Mouse (Mus musculus) inflammation-experienced regulatory T-cells, adult 6 months (primary cell): ENCODE results near the gene Wnt3a. TPM values are rescaled to one million over a fixed set of nuclear protein-coding genes. Genes with fewer than 3 reads are reported as not detected.
"Not testable (repeated sequence)": the region's sequence is repeated elsewhere in the genome, so short reads cannot be mapped to it uniquely, and the experiment has no call there.

Experiments
- ATAC-seq: one replicate; pipeline ENCODE4 v1.8.0; 2017
- polyA plus RNA-seq, 3 experiments: library from polyadenylated mRNA; unstranded; fragments of 100-300 nt; shearing (Covaris generic); gene quantifications; one replicate each; pipeline ENCODE4 v1.2.1; 2017

Gene Wnt3a
- polyA plus RNA-seq, 3 experiments from 2014 or later, result 0.24 TPM; not detected in 2

DNA sequence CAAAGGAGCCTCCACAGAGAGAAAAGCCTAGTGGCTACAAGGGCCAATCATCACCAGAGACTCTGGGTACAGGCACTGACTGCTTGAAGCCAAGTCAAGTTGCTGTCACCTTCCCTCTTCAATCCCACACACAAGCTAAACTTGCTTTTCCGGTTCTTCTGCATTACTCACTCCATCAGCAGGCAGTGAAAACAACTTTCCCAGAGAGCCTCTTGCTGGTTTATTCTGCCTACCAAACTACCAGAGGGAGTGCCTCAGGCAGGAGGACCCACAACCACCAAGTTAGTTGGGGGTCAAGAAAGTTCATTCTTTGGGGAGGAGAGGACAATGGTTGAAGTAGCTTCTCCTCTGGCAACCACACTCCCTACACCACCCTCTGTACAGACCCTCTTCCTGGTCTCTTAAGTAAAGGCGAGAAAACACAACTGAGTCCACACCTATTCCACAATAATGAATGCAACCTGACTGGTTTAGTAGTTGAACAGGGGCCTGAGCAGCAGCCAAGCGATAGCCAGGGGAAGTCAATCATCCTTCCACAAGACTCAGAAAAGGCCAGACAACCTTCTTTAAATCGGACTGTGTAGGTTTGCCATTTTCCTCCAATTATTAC, 72.1 kb downstream of the Wnt3a start:
- no peak for ATAC-seq

GRCm38 (mm10) chr11:59216955-59217354, 73.6 kb downstream of the Wnt3a start:
- no peak for ATAC-seq

- ATAC-seq, result no peak
Measured at GRCm38 (mm10) chr11:59212892-59213494, 77.6 kb downstream of the Wnt3a start.

DNA sequence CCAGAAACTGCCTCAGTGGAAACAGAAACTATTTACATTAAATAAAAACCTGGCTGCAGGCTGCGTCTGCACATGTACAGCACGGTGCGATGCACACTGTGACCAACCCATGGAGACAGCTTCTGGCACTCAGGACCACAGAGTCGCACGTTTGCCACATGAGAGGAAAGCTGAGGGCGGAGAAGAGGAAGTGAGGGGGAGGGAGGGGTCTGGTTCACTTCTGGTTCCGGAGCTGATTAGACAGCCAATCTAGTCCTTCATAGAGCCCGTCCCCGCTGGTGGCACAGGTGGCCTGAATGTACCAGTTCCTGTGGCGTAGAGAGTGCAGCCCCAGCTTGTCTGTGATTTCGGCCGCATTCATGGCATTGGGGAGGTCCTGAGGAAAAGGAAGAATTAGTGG, 78.2 kb downstream of the Wnt3a start:
- peak; percentile 74 for ATAC-seq

DNA sequence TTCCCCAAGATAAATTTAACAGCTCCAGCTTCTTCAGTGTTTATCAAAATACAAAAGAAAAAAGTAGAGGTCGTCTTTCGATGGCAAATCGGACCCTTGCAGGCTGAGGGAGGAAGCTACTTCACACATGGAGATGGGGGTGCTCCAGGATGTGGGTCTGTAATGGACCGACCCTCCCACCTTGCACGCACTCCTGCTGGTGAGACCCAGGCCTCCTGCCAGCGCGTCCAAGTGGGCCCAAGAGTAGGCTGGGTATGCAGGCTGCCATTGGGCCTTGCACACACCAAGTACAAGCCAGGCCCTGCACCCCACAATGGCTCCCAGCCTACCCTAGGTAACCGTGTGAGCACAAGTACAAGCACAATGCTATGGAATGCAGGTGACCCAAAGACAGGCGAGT, 79.0 kb downstream of the Wnt3a start:
- ATAC-seq, result not testable (repeated sequence)

DNA sequence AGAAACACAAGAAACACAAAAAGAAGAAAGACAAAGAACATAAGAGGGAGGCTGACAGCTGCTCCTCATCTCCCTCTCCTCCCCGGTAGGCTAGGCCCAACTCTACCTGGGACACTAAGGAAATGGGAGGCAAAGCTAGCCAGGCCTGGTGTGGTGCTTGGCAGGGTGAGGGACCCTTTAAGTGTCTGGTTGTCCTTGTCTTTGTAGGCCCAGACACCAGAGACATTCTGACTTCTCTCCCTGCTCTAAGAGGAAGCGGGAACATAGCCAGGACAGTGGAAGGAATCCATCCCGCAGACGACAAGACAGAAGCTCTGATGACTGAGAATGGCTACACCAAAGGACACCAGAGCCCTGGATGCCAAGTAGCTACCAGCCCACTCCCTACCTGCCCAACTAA, 80.5 kb downstream of the Wnt3a start:
- ATAC-seq, result no peak

DNA sequence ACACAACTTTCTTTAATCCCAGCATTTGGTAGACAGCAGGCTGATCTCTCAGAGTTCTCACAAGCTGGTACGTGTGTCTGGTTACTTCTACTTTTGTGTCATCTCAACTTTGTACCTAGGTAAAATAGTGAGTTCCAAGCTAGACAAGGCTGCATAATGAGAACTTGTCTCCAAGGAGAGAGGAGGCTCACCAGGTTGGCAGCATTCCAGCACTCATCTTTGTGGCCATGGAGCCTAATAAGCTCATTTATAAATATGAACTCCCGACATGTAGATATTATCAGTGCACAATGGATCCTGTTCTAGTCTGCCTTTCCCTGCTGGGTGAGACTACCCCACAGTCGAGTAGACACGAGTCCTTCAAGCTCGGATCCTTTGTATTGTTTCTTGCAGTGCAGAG, 81.0 kb downstream of the Wnt3a start:
- no peak for ATAC-seq

GRCm38 (mm10) chr11:59209003-59209441, 81.5 kb downstream of the Wnt3a start:
- no peak for ATAC-seq

DNA sequence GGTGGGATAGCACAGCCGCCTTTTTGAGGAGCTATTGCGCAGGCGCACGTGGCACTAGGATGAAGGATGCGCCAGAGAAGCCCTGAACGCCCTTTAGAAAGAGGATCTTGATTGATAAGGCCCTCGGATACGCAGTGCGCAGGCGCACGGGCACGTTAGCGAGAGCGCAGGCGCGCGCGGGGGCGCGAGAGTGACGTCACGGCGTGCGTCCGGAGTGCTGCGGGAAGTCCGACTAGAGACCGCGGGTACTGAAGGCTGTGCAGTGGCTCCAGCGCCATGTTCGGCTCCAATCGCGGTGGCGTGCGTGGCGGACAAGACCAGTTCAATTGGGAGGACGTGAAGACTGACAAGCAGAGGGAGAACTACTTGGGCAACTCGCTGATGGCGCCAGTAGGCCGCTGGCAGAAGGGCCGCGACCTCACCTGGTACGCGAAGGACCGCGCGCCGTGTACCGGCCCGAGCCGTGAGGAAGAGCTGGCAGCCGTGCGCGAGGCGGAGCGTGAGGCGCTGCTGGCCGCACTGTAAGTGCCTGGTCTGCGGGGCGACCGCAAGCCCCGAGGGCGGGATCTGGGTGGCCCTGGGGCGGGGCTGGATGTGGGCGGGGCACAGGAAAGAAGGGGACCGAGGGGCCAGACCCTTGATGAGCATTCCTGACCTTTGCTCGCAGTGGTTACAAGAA, 82.3 kb downstream of the Wnt3a start, which contains the start of gene 2310033P09Rik:
Gene 2310033P09Rik (plus strand): TSS at position 169 of the 679 bp plus-strand sequence.
- peak; percentile 74 for ATAC-seq

DNA sequence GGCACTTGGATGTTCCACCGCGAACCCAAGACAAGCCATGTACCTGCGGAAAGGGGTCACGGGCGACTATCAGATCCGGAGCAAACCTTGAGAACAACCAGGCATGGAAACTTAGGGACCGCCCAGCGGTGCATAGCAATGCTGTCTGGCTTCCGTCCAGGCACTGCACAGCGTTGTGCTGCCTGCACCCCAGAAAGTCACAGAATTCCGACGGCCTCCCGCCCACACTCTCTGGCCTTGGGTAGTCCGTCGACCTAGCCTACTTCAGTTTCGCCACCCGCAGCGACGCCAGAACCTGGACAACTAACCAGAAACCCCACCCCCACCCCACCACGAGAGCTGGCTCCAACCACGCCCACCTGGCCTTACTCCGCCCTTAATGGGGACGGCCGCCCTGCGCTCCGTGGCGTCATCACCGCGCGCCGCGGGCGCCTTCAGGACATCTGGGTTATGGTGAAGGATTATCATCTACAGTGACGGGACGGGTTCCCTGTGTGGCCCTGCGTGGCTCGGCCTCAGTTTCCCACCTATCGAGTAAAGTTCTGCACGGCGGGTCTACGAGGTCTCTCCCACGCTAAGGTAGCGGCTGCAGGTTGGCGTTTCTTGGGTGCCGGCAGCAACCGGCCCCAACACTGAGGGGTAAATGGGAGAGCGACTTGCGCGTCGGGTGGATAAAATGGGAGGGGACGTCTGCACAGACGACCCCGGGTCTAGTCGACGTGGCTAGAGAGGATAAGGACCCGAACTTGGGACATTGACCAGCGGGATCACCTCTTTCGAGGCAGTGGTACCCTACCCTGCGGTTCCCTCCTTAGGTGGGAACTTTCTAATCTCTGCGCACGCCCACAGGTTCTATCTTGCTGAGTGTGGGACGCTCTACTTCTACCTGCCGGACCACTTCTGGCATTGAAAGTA, 88.2 kb downstream of the Wnt3a start, which contains the start of gene Mrpl55:
Gene Mrpl55 (plus strand): TSS at position 406 of the 915 bp plus-strand sequence.
- peak; percentile 89 for ATAC-seq

DNA sequence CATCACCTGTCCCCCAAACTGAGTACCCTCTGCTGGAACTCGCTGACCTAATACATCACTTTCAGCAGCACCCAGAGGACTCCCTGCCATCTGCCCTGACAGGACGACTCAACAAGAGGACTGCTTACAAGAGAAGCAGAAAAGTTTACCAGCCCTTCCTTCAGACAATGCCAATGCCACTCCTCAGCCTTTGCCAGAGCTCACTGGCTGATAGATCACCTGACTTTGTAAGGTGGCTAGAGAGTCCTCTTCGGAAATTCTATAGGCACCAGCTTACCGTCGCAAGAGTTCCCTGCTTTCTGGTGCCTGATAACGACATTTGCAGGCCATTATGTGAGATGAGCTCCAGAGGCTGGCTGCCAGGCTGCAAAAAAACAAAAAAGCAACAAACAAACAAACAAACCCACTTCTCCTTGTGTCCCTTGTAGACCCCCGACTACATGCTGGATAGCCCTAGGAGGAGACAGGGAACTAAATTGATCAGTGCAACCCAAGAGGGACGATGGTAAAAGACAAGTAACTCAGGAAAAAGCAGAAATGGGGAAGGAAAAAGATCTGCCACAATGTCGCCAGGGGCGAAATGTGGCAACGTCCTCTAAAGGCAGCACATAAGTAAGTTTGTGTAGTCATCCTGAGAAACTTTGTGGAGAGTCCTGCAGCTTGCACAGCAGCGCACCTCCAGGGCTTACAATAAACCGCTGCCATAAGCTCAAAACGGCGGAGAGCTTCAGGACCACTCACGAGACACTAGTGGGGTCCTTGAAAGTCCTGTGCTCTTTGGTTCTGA, 89.1 kb downstream of the Wnt3a start:
- peak; percentile 38 for ATAC-seq

Other genes with a start within 250 kb of the Wnt3a start
- gene Obscn, start 154.3 kb downstream of the Wnt3a start, polyA plus RNA-seq, result not detected
- gene Iba57, start 127.0 kb downstream of the Wnt3a start, polyA plus RNA-seq, result 1 to 10 TPM; 1.3 to 1.5 (median 1.4) TPM
- not detected for gene Gjc2, start 107.5 kb downstream of the Wnt3a start, polyA plus RNA-seq
- 10 to 100 TPM; 58.6 to 65.6 (median 60.5) TPM for gene Guk1, start 98.5 kb downstream of the Wnt3a start, polyA plus RNA-seq
- 10 to 100 TPM; 43.4 to 49.1 (median 46.7) TPM for gene Mrpl55, start 88.3 kb downstream of the Wnt3a start, polyA plus RNA-seq
- gene 2310033P09Rik, start 82.4 kb downstream of the Wnt3a start, polyA plus RNA-seq, result 10 to 100 TPM; 19.6 to 22.1 (median 19.8) TPM
- 100 to 1,000 TPM; 339 to 371 (median 345) TPM for gene Arf1, start 62.5 kb downstream of the Wnt3a start, polyA plus RNA-seq
- gene Wnt9a, start 16.2 kb upstream of the Wnt3a start, polyA plus RNA-seq, result not detected
- gene Prss38, start 84.9 kb upstream of the Wnt3a start, polyA plus RNA-seq, result under 1 TPM in 1 of 3 experiments, not detected in 2; 0.27 TPM
- gene Jmjd4, start 159.3 kb upstream of the Wnt3a start, polyA plus RNA-seq, result 1 to 10 TPM; 3.6 to 5.8 (median 5.2) TPM
- gene Snap47, start 160.4 kb upstream of the Wnt3a start, polyA plus RNA-seq, result 10 to 100 TPM; 42.0 to 62.2 (median 50.1) TPM
- gene Zfp867, start 181.7 kb upstream of the Wnt3a start, polyA plus RNA-seq, result 1 to 10 TPM; 4.1 to 4.7 (median 4.2) TPM
- gene Zkscan17, start 236.0 kb upstream of the Wnt3a start, polyA plus RNA-seq, result 10 to 100 TPM in 1 of 3 experiments, 1 to 10 TPM in 2; 9.3 to 10.0 (median 9.7) TPM